Mouse (Mus musculus): ENCODE measurements around the gene Pla2g1b.
"Not testable (repeated sequence)": the region's sequence is repeated elsewhere in the genome, so short reads cannot be mapped to it uniquely, and the experiment has no call there.

The Pla2g1b gene

GRCm38 (mm10) chr5:115505617-115506016, 39.6 kb downstream of the Pla2g1b start:
- DNase-seq (ENCODE audit: low read depth) = not testable (repeated sequence)

GRCm38 (mm10) chr5:115506454-115507201, 40.6 kb downstream of the Pla2g1b start, which contains the start of gene Pxn:
Pxn (plus strand) TSS chr5:115506676.
- DNase-seq (ENCODE audit: low read depth) = peak; percentile 95

GRCm38 (mm10) chr5:115507267-115507980, 41.4 kb downstream of the Pla2g1b start:
- no peak for DNase-seq (ENCODE audit: low read depth)

- DNase-seq (ENCODE audit: low read depth) = no peak
These were observed 42.2 kb downstream of the Pla2g1b start for GRCm38 (mm10) chr5:115507981-115508858.

GRCm38 (mm10) chr5:115508859-115509147, 42.7 kb downstream of the Pla2g1b start:
- no peak for DNase-seq (ENCODE audit: low read depth)

GRCm38 (mm10) chr5:115509321-115509761, 43.3 kb downstream of the Pla2g1b start:
- DNase-seq (ENCODE audit: low read depth) = no peak

GRCm38 (mm10) chr5:115509790-115510689, 44.0 kb downstream of the Pla2g1b start:
- no peak for DNase-seq (ENCODE audit: low read depth)

- no peak for DNase-seq (ENCODE audit: low read depth)
These were observed 46.3 kb downstream of the Pla2g1b start for GRCm38 (mm10) chr5:115512375-115512774.

GRCm38 (mm10) chr5:115513246-115513645, 47.2 kb downstream of the Pla2g1b start:
- no peak for DNase-seq (ENCODE audit: low read depth)

GRCm38 (mm10) chr5:115513721-115514120, 47.7 kb downstream of the Pla2g1b start:
- DNase-seq (ENCODE audit: low read depth) = no peak

- DNase-seq (ENCODE audit: low read depth) = no peak
These were observed 48.3 kb downstream of the Pla2g1b start for GRCm38 (mm10) chr5:115514346-115514745.

- DNase-seq (ENCODE audit: low read depth) = no peak
These were observed 49.0 kb downstream of the Pla2g1b start for GRCm38 (mm10) chr5:115514896-115515587.

GRCm38 (mm10) chr5:115516081-115516907, 50.2 kb downstream of the Pla2g1b start:
- peak; percentile 87 for DNase-seq (ENCODE audit: low read depth)

GRCm38 (mm10) chr5:115516908-115517307, 50.8 kb downstream of the Pla2g1b start:
- peak; percentile 65 for DNase-seq (ENCODE audit: low read depth)

GRCm38 (mm10) chr5:115517501-115517900, 51.4 kb downstream of the Pla2g1b start:
- DNase-seq (ENCODE audit: low read depth) = peak; percentile 73

GRCm38 (mm10) chr5:115518214-115518613, 52.2 kb downstream of the Pla2g1b start:
- not testable (repeated sequence) for DNase-seq (ENCODE audit: low read depth)

- no peak for DNase-seq (ENCODE audit: low read depth)
These were observed 54.3 kb downstream of the Pla2g1b start for GRCm38 (mm10) chr5:115520325-115520869.

GRCm38 (mm10) chr5:115521553-115522461, 55.7 kb downstream of the Pla2g1b start:
- peak; percentile 83 for DNase-seq (ENCODE audit: low read depth)

Data from induced T-regulatory cell, adult 2 months (primary cell).